Mouse (Mus musculus): Measurements from ENCODE around the gene Slc25a3. TPM values are rescaled to one million over a fixed set of nuclear protein-coding genes. Genes with fewer than 3 reads are reported as not detected.
A peak's percentile ranks its signal among the peaks of the same experiment; 100 is the strongest.

Gene Slc25a3
- total RNA-seq (2021) = 1,000 to 10,000 TPM; 1,123 to 1,124 TPM
- long read RNA-seq, experiment 1, transcript Slc25a3-206 (8 exons, 1,341 nt) = major isoform, 869 of 1,231 reads
- long read RNA-seq, experiment 1, transcript Slc25a3-204 (5 exons, 891 nt) = minor isoform, 11 of 1,231 reads
- long read RNA-seq, experiment 1, transcript Slc25a3-201 (8 exons, 1,612 nt) = minor isoform, 18 of 1,231 reads
- long read RNA-seq, experiment 1, partial matches to known transcripts = 118 of 1,231 reads
- long read RNA-seq, experiment 1, other reads (novel, unspliced or antisense) = 215 of 1,231 reads
- long read RNA-seq, experiment 2, transcript Slc25a3-206 (8 exons, 1,341 nt) = major isoform, 1,068 of 1,483 reads
- long read RNA-seq, experiment 2, transcript Slc25a3-201 (8 exons, 1,612 nt) = minor isoform, 23 of 1,483 reads
- long read RNA-seq, experiment 2, transcript Slc25a3-204 (5 exons, 891 nt) = minor isoform, 30 of 1,483 reads
- long read RNA-seq, experiment 2, partial matches to known transcripts = 111 of 1,483 reads
- long read RNA-seq, experiment 2, other reads (novel, unspliced or antisense) = 251 of 1,483 reads

DNA sequence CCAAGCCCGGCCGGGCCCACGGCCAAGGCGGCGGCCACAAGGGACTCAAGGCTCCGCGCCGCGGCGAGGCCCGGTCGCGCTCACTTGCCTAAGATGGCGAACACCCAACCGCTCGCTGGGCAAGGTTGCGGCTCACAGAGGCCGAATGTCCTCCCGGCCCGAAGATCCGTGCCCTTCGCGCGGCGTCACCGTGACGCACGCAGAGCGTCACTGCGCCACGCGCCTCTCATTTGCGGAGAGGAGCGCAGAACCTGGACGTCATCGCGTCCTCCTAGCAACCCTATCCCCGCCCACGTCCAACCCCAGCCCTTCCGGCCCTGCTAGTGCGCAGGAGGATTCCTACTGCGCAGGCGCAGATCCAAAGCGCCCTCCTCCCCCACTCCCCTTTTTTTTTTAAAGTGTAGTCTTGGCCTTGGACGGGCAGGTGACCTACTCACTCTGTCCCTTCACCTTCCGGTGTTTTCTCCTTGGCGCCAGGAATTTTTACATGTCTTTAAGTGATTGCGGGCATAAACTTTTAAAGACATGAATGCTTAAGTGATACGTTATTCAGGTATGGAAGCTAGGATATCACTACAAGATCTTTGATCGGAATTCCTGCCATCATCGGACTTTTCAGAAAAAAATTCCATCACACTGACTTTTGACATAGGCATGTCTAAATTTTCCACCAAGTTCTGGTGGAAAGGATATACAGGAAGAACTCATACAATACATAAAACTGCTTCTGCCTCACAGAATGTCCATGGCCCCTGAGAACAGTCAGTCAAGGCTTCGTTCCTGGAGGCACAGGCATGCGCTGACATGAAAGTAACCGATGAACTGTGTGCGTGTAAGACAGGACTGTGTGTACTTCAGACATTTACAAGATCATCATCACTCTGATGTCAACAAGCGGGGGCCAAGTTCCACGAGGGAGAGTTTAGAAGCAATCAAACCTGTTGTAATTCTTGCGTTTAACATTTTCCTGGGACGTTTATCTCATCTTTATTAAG lies at the start of gene Slc25a3:
TSS of gene Slc25a3 (minus strand) at position 232 of the 995 bp plus-strand sequence.
- DNase-seq = peak; percentile 96
- intact Hi-C loops (cut with DNase I) = loop anchor here (2.0 kb wide), 1 partner anchor 41 kb away; the partner anchor contains the start of genes Apaf1 and Ikbip

- intact Hi-C loops (cut with DNase I) = no loop called here
- no peak for DNase-seq
Observed at GRCm38 (mm10) chr10:91172329-91173100, 48.7 kb upstream of the Slc25a3 start.

DNA sequence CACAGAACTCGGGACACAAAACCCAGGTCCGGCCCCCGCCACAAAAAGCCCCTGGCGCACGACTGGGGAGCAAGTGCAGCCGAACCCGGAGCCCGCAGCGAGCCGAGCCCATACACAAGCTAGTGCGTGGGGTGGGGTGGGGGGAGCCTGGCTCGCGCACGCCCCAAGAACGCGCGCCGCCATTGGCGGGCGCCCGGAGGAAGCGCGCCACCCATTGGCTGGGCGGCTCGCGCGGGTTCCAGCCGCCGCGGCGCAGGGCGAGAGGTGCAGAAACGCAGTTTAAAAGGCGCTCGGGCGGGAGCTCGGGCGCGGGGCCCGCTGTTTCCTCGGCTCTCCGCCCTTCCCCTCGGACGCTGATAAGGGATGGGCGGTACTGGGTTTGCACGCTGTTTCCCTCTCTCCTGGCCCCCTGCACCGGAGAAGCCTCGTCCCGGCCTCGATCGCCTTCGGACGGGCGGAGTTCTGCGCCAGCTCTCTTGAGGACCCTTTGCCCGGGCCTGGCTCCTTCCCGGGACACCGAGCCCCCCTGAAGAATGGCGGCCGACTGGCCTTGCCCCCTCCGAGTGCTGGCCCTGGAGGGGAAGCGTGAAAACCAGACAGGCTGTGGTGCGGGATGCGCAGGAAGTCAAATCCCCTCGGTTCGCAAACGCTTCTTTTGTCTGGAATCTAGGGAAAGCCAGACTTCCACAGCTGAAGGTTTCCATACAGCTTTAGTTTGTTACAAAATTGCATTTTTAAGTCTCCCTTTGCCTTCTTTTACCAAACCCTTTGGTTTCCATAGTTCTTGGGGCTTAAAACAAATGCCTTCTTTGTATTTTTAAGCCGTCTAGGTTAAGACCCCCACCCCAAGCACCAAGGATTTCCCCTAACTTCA lies 47.8 kb upstream of the Slc25a3 start:
- intact Hi-C loops (cut with DNase I) = loop anchor here (2.0 kb wide), 1 partner anchor 17 kb away; no protein-coding TSS in a partner anchor
- peak; percentile 83 to 94 for DNase-seq

- DNase-seq = peak in 1 of 2 experiments; percentile 11
Observed at GRCm38 (mm10) chr10:91171041-91171440, 47.2 kb upstream of the Slc25a3 start.

DNA sequence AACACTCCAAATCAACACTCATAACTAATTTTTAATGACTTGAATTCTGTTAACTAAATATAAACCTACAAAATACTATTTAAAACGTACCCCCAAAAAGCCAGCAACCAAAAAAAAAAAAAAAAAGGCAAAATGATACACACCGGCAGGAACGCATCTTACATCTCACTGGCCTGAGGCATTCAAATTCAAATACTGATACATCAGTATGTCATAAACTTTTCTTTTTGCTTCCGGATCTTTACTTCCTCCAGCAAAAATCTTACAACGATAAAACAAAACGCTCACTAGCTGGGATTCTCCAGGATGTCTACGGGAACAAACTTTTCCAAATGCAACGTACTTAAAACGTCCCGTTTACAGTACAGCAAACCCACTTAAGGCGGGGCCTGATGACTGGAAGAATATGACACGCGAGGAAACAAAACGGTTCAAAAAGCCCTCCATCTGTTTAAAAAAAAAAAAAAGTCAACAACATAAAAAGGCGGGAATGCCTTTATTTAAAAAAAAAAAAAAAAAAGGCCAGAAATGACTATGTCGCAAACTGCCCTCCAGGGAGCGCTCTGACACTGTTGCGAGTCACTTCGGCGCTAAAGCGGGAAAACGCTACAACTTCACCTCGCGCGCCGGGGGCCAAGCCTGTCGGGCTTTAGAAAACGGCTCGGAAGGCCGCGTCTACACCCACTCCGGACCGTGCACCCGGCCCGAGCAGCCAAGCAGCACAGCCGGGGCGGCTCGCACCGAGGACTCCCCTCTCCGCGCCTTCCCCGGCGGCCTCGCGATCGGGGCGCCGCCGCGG lies 46.5 kb upstream of the Slc25a3 start:
- intact Hi-C loops (cut with DNase I) = loop anchor here (2.0 kb wide), 1 partner anchor 18 kb away; no protein-coding TSS in a partner anchor
- DNase-seq = peak; percentile 79 to 83

More at GRCm38 (mm10) chr10:91171041-91171440, 47.2 kb upstream of the Slc25a3 start:
- intact Hi-C loops (cut with DNase I) = loop anchor here (2.0 kb wide), 1 partner anchor 18 kb away; no protein-coding TSS in a partner anchor

DNA sequence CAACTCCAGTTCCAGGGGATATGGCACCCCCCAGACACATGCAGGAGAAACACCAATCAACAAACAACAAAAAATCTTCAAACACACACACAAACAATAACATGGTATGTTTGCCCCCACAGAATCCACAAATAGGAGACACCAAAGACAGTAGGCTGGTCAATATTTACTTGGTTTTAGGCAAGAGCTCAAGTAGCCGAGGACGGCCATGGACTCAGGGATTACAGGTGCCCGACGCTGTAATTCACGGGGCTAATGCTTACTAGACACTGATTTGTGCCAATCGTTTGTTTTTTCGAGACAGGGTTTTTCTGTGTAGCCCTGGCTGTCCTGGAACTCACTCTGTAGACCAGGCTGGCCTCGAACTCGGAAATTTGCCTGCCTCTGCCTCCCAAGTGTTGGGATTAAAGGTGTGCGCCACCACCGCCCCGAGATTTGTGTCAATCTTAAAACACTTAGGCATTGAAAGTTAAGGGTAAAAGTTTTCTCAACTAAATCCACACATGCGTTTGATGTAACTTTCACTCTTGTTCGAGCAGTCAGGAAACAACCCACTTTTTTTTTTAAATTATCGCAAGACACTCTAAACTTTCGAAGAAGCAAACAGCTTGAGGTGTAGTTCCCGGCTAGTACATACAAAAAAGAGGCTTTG lies 45.7 kb upstream of the Slc25a3 start:
- intact Hi-C loops (cut with DNase I) = loop anchor here (2.0 to 5.0 kb wide), 2 partner anchors 19 to 68 kb away; no protein-coding TSS in a partner anchor
- no peak for DNase-seq

GRCm38 (mm10) chr10:91167352-91167751 lies 43.5 kb upstream of the Slc25a3 start:
- no peak for DNase-seq
- intact Hi-C loops (cut with DNase I) = loop anchor here (5.0 kb wide), 1 partner anchor 70 kb away; no protein-coding TSS in a partner anchor

- DNase-seq = peak in 1 of 2 experiments; percentile 42
- intact Hi-C loops (cut with DNase I) = loop anchor here (5.0 kb wide), 1 partner anchor 70 kb away; no protein-coding TSS in a partner anchor
Observed at GRCm38 (mm10) chr10:91166890-91167289, 43.0 kb upstream of the Slc25a3 start.

GRCm38 (mm10) chr10:91165850-91166249 lies 42.0 kb upstream of the Slc25a3 start:
- DNase-seq = no peak
- intact Hi-C loops (cut with DNase I) = loop anchor here (5.0 kb wide), 1 partner anchor 71 kb away; no protein-coding TSS in a partner anchor

DNA sequence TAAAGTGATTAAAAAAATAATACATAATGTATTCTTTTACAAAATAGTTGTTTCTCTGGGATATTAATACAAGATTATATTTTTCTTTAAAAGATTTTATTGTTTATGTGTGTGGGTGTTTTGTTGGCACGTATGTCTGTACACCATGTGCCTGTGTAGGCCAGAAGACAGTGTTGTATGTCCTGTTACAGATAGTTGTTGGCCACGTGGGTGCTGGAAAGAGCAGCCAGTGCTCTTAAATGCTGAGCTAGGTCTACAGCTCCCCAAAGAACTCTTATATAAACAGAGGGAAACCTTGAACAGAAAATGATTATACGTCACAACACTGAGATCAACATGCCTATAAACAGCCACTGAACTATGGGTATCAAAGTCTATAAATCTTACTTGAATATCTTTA lies 40.6 kb upstream of the Slc25a3 start:
- intact Hi-C loops (cut with DNase I) = no loop called here
- no peak for DNase-seq

DNA sequence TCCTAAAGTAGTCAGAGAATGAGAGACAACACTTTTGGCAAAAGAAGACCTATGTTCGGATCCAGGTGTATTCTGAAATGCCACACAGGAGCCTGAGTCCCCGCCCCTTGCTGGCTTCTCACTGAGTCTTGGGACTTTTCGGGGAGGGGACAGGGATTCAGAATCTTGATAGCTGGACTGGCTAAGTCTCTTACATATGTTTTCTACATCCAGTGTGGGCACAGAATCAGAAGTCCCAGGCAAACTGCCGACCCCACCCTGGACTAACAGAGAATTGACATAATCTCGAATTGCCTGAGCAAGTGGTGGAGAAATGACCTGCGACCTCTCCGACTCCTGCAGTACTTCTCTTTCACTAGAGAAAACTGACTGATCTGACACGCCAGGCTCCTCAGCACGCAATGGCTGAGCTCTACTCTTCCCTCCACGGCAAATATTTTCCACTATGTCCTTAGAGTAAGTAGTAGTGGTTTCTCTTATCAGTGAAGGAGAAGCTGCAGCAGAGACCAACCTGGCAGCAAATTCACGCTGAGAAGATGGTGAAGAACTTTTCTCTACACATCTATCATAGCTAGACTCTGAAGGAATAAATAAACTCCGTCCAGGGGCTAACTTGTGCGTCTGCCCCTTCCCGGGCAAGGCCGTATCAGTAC lies 38.8 kb upstream of the Slc25a3 start:
- intact Hi-C loops (cut with DNase I) = no loop called here
- no peak for DNase-seq

GRCm38 (mm10) chr10:91162077-91162476 lies 38.2 kb upstream of the Slc25a3 start:
- intact Hi-C loops (cut with DNase I) = no loop called here
- DNase-seq = no peak

GRCm38 (mm10) chr10:91161006-91161405 lies 37.1 kb upstream of the Slc25a3 start:
- intact Hi-C loops (cut with DNase I) = no loop called here
- DNase-seq = no peak

- DNase-seq = no peak
- intact Hi-C loops (cut with DNase I) = no loop called here
Observed at GRCm38 (mm10) chr10:91158442-91158841, 34.6 kb upstream of the Slc25a3 start.

DNA sequence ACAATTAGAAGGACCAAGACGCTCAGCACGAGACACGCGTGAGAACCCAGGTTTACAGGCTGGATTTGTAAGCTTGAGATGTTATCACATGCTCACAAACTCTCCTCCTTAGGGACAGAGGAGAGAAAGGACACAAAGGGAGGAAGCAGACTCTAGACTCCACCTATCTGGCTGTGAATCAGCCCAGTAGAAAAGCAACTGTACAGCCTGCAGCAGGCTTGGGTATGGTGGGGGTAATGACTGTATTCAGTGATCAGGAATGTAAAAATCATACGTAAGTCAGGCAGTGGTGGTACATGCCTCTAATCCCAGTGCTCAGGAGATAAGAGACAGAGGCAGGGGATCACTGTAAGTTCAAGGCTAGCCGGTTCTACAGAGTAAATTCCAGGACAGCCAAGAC lies 32.5 kb upstream of the Slc25a3 start:
- no peak for DNase-seq
- intact Hi-C loops (cut with DNase I) = no loop called here

DNA sequence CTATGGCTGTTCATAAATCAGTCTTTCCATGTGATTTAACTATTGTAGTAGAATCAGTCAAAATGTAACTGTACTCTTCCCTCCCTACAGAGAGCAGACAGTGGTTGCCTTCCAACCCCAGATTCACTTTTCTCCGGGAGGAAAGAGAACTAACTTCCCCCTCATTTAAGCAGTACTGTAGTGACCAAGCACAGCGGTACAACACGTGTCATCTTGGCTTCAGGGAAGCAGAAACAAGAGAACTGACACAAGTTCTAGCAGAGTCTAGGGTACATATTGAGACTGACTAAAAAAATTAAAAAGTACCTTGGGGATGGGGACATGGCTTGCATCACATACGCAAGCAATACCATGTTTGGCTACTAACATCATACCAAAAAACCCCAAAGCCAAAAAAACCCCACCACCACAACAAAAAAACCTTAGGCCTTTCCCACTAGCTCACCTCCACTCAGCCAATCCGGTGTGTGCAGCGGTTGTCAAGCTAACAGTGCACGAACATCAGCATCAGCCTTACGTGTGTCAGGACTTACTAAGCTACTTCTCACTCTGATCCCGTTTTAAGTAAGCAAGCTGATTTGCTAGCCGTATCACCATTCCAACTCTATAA lies 30.1 kb upstream of the Slc25a3 start:
- no peak for DNase-seq
- intact Hi-C loops (cut with DNase I) = no loop called here

All from gastrocnemius, postnatal 36 days (tissue).